12 mouse cellular contexts compared by ENCODE assay signal in genomic region chr1:192193656-192194055, GRCm38 (mm10). TPM values are rescaled to one million over a fixed set of nuclear protein-coding genes. Genes with fewer than 3 reads are reported as not detected.
DNase-seq lines count a peak whose midpoint lies in the region; ATAC-seq lines count a peak whose summit lies in the region.
"Had no signal": no experiment of that assay in that cellular context is flagged by ENCODE, and none has a peak within 500 bp of the region (broad histone marks: within the 10 kb centered on the region; RNA-seq: fewer than 3 reads in every experiment).

No protein-coding gene starts in this region.

- no peak overlapping the region for H3K4me3 ChIP-seq in hindbrain, embryonic 15.5 days
- no peak overlapping the region for H3K4me3 ChIP-seq in hindbrain, embryonic 10.5 days
- H3K4me3 ChIP-seq in midbrain, embryonic 16.5 days (ENCODE audit: low read depth, low read length): no peak overlapping the region
- no peak overlapping the region for H3K4me3 ChIP-seq in midbrain, embryonic 11.5 days (ENCODE audit: low read depth, low read length)
- H3K4me3 ChIP-seq: heart, embryonic 15.5 days; liver, embryonic 12.5 days had no signal

- no peaks in the 10 kb centered on the region for H3K36me3 ChIP-seq in hindbrain, embryonic 15.5 days
- no peaks in the 10 kb centered on the region for H3K36me3 ChIP-seq in hindbrain, embryonic 10.5 days
- no peaks in the 10 kb centered on the region for H3K36me3 ChIP-seq in midbrain, embryonic 16.5 days (ENCODE audit: control insufficient read depth, insufficient read depth, low read length)
- H3K36me3 ChIP-seq in midbrain, embryonic 11.5 days (ENCODE audit: control insufficient read depth, insufficient read depth, low read length): no peaks in the 10 kb centered on the region
- H3K36me3 ChIP-seq: heart, embryonic 15.5 days; liver, embryonic 12.5 days had no signal

- peaks cover 7% of the 10 kb centered on the region; the same call in 1 of the 2 replicates for H3K27me3 ChIP-seq in hindbrain, embryonic 15.5 days
- peaks cover 45% of the 10 kb centered on the region for H3K27me3 ChIP-seq in hindbrain, embryonic 10.5 days (ENCODE audit: insufficient read depth, poor library complexity, severe bottlenecking)
- H3K27me3 ChIP-seq in midbrain, embryonic 16.5 days (ENCODE audit: control insufficient read depth, insufficient read depth, low read depth, low read length): peaks cover 8% of the 10 kb centered on the region
- peaks cover 23% of the 10 kb centered on the region for H3K27me3 ChIP-seq in midbrain, embryonic 11.5 days (ENCODE audit: control insufficient read depth, insufficient read depth, low read length)

- no peak overlapping the region for H3K27ac ChIP-seq in hindbrain, embryonic 15.5 days (replicated peaks)
- H3K27ac ChIP-seq in hindbrain, embryonic 10.5 days: no peak overlapping the region
- H3K27ac ChIP-seq in midbrain, embryonic 16.5 days (ENCODE audit: low read length): no peak overlapping the region
- no peak overlapping the region for H3K27ac ChIP-seq in midbrain, embryonic 11.5 days (ENCODE audit: low read depth, low read length)
- H3K27ac ChIP-seq: heart, embryonic 15.5 days; liver, embryonic 12.5 days had no signal

- H3K9ac ChIP-seq in hindbrain, embryonic 15.5 days: no peak overlapping the region
- no peak overlapping the region for H3K9ac ChIP-seq in midbrain, embryonic 16.5 days (ENCODE audit: low read depth, low read length)
- H3K9ac ChIP-seq in midbrain, embryonic 11.5 days (ENCODE audit: low read length): no peak overlapping the region
- H3K9ac ChIP-seq: heart, embryonic 15.5 days; liver, embryonic 12.5 days had no signal

- peaks cover 34% of the 10 kb centered on the region for H3K4me1 ChIP-seq in hindbrain, embryonic 15.5 days (replicated peaks)
- peaks cover 12% of the 10 kb centered on the region for H3K4me1 ChIP-seq in hindbrain, embryonic 10.5 days (replicated peaks)
- H3K4me1 ChIP-seq in midbrain, embryonic 16.5 days (ENCODE audit: control insufficient read depth, insufficient read depth, low read length): peaks cover 11% of the 10 kb centered on the region; the same call in 1 of the 2 replicates
- no peaks in the 10 kb centered on the region for H3K4me1 ChIP-seq in midbrain, embryonic 11.5 days (ENCODE audit: control insufficient read depth, insufficient read depth, low read length)
- H3K4me1 ChIP-seq: liver, embryonic 12.5 days had no signal

- H3K9me3 ChIP-seq in hindbrain, embryonic 15.5 days: no peaks in the 10 kb centered on the region
- H3K9me3 ChIP-seq in hindbrain, embryonic 10.5 days: no peaks in the 10 kb centered on the region
- no peaks in the 10 kb centered on the region for H3K9me3 ChIP-seq in midbrain, embryonic 16.5 days (replicated peaks; ENCODE audit: control insufficient read depth, low read length, poor library complexity, severe bottlenecking)
- H3K9me3 ChIP-seq in midbrain, embryonic 11.5 days (ENCODE audit: control insufficient read depth, low read length): no peaks in the 10 kb centered on the region
- H3K9me3 ChIP-seq: heart, embryonic 15.5 days; liver, embryonic 12.5 days had no signal

- no peak for ATAC-seq in hindbrain, embryonic 15.5 days (ENCODE audit: low FRiP score, low read depth)
- ATAC-seq in midbrain, embryonic 16.5 days: no peak
- ATAC-seq in midbrain, embryonic 11.5 days (ENCODE audit: low FRiP score): no peak
- ATAC-seq in megakaryocyte-erythroid progenitor cell, adult 5-6 weeks (replicated peaks; ENCODE audit: low FRiP score, low TSS enrichment, poor library complexity, severe bottlenecking): no peak
- ATAC-seq: activated CD4-positive, CD25-positive, alpha-beta regulatory T cell, adult 4 months; forebrain, embryonic 16.5 days; liver, embryonic 12.5 days had no signal

- WGBS in hindbrain, embryonic 15.5 days: 71% methylated on average over 14 of the region's 14 CpGs
- 86% methylated on average over 14 of the region's 14 CpGs for WGBS in hindbrain, embryonic 10.5 days
- WGBS in midbrain, embryonic 16.5 days: 70% methylated on average over 14 of the region's 14 CpGs
- 87% methylated on average over 14 of the region's 14 CpGs for WGBS in midbrain, embryonic 11.5 days

- no peak for DNase-seq in hindbrain, embryonic 10.5 days (ENCODE audit: low spot score)
- DNase-seq in midbrain, embryonic 11.5 days (ENCODE audit: low spot score, missing footprints): no peak
- DNase-seq in left cerebral cortex, postnatal 14 days (ENCODE audit: low spot score in 2 of 2): peak; percentile 27 to 42
- DNase-seq in right cerebral cortex, postnatal 25 days: peak; percentile 12
- no peak for DNase-seq in thymus, adult 18-20 months

- intact Hi-C loops in left cerebral cortex, postnatal 14 days (cut with DNase I): loop anchor here (5.0 to 10.0 kb wide), 2 partner anchors 149 to 241 kb away; no protein-coding TSS in a partner anchor

- peak overlapping the region; percentile 91; the same call in 1 of the 2 replicates for H3K4me2 ChIP-seq in hindbrain, embryonic 15.5 days
- peak overlapping the region; percentile 27 for H3K4me2 ChIP-seq in midbrain, embryonic 16.5 days (ENCODE audit: low read length)
- no peak overlapping the region for H3K4me2 ChIP-seq in midbrain, embryonic 11.5 days
- H3K4me2 ChIP-seq: heart, embryonic 15.5 days; liver, embryonic 12.5 days had no signal

RNA-seq across cellular contexts. Expression of gene Kcnh1, which starts 3.1 kb away (rescaled TPM):
- polyA plus RNA-seq in hindbrain, embryonic 15.5 days (2015; fragmentation: Nextera tagmentation; extraction: Ambion mirVana): 3.3 and 3.6 TPM in 2 replicates
- polyA plus RNA-seq in hindbrain, embryonic 10.5 days (2016; fragmentation: Nextera tagmentation; extraction: Ambion mirVana): 0.84 and 1.4 TPM in 2 replicates
- 2.9 and 3.0 TPM in 2 replicates for polyA plus RNA-seq in midbrain, embryonic 16.5 days (2015; fragmentation: Nextera tagmentation; extraction: Ambion mirVana)
- polyA plus RNA-seq in midbrain, embryonic 11.5 days (2014; fragmentation: Nextera tagmentation; extraction: Ambion mirVana): 0.56 and 0.77 TPM in 2 replicates
- total RNA-seq in left cerebral cortex, postnatal 14 days (2021): 10 to 100 TPM; 55.6 to 67.5 TPM
- total RNA-seq in megakaryocyte-erythroid progenitor cell, adult 5-6 weeks (2014; fragmentation: Nextera tagmentation): not detected in 2 replicates
- not detected in 2 replicates for total RNA-seq in megakaryocyte-erythroid progenitor cell, adult 5-6 weeks (2017)
- polyA plus RNA-seq: liver, embryonic 12.5 days had no signal

RNA-seq across cellular contexts. Expression of gene Rcor3, which starts 55.8 kb away (rescaled TPM):
- 32.9 and 41.8 TPM in 2 replicates for polyA plus RNA-seq in hindbrain, embryonic 15.5 days (2015; fragmentation: Nextera tagmentation; extraction: Ambion mirVana)
- polyA plus RNA-seq in hindbrain, embryonic 10.5 days (2016; fragmentation: Nextera tagmentation; extraction: Ambion mirVana): 14.3 and 15.1 TPM in 2 replicates
- polyA plus RNA-seq in midbrain, embryonic 16.5 days (2015; fragmentation: Nextera tagmentation; extraction: Ambion mirVana): 36.3 and 40.4 TPM in 2 replicates
- polyA plus RNA-seq in midbrain, embryonic 11.5 days (2014; fragmentation: Nextera tagmentation; extraction: Ambion mirVana): 18.3 and 21.5 TPM in 2 replicates
- total RNA-seq in left cerebral cortex, postnatal 14 days (2021): 10 to 100 TPM; 31.3 to 32.1 TPM
- 26.1 and 35.9 TPM in 2 replicates for total RNA-seq in megakaryocyte-erythroid progenitor cell, adult 5-6 weeks (2014; fragmentation: Nextera tagmentation)
- 18.3 and 28.4 TPM in 2 replicates for total RNA-seq in megakaryocyte-erythroid progenitor cell, adult 5-6 weeks (2017)

Comparison
In these comparisons a context has a peak if more than half of its experiments do, and no peak if none do; other contexts are left out.
1. DNase-seq: peak in left cerebral cortex, postnatal 14 days (2 of 2) and right cerebral cortex, postnatal 25 days (single experiment); none in hindbrain, embryonic 10.5 days (single experiment), midbrain, embryonic 11.5 days (single experiment) and thymus, adult 18-20 months (0 of 2).